Mouse (Mus musculus) midbrain, embryonic 15.5 days (tissue): ENCODE results near the gene Mtss1l. TPM values are rescaled to one million over a fixed set of nuclear protein-coding genes. Genes with fewer than 3 reads are reported as not detected.

Experiments
- ATAC-seq: fragments of 200-750 bp; cut with Nextera tagmentation; replicated peaks from 2 replicates; pipeline ENCODE4 v1.8.0; 2017; ENCODE audit warnings: moderate TSS enrichment
- H3K27ac ChIP-seq: fragments of 300-500 bp; sonication (generic); 2 replicates; pipeline ENCODE4 v1.5.1; 2015; ENCODE audit warnings: mild to moderate bottlenecking, inconsistent platforms
- H3K27me3 ChIP-seq: fragments of 300-500 bp; sonication (generic); replicated peaks from 2 replicates; pipeline ENCODE4 v1.6.1; 2015; ENCODE audit warnings: inconsistent platforms
- H3K36me3 ChIP-seq: fragments of 300-500 bp; sonication (generic); replicated peaks from 2 replicates; pipeline ENCODE4 v1.6.1; 2015; ENCODE audit warnings: inconsistent platforms
- H3K4me1 ChIP-seq: fragments of 300-500 bp; sonication (generic); 2 replicates; pipeline ENCODE4 v1.6.1; 2015; ENCODE audit warnings: inconsistent platforms
- H3K4me2 ChIP-seq: fragments of 300-500 bp; sonication (generic); 2 replicates; pipeline ENCODE4 v1.6.1; 2015; ENCODE audit warnings: inconsistent platforms, mild to moderate bottlenecking, moderate library complexity
- H3K4me3 ChIP-seq: fragments of 300-500 bp; sonication (generic); 2 replicates; pipeline ENCODE4 v1.5.1; 2015; ENCODE audit warnings: mild to moderate bottlenecking, inconsistent platforms
- H3K9ac ChIP-seq: fragments of 300-500 bp; sonication (generic); 2 replicates; pipeline ENCODE4 v1.6.1; 2015; ENCODE audit warnings: mild to moderate bottlenecking, inconsistent platforms
- H3K9me3 ChIP-seq: fragments of 300-500 bp; sonication (generic); 2 replicates; pipeline ENCODE4 v1.6.1; 2016; ENCODE audit warnings: inconsistent platforms
- WGBS: fragments of 180-500 bp; shearing (Covaris S2); methylation state at CpG from one replicate; pipeline ENCODE4 v1.1.7; 2015; ENCODE audit warnings: mixed read lengths; 5-methylcytosine and 5-hydroxymethylcytosine counted together
- polyA plus RNA-seq: library from polyadenylated mRNA; unstranded; fragments of >200 nt; fragmentation: Nextera tagmentation; extraction: Ambion mirVana; gene quantifications from 2 replicates; pipeline ENCODE4 v1.2.1, GENCODE M21; 2015

Mtss1l gene
- polyA plus RNA-seq, 1 experiment from 2014 or later: 45.7 TPM

DNA sequence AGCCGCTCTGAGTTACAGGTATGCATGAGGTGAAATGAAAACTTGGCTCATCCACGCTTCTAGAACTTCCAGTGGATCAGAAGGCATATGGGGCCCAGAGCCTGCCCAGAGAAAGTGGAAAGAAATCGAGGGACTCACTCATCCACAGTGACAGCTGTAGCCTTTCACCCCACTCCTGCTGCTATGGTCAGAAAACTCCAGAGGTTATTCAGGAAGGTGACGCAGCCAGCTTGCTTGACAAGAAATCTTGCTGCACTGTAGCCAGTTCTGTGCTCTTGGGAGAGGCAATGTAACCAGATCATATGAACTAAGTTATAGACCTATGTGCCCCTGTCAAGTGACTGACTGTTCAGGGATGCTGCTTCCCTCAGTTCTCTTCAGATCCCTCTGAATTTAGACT is 25.2 kb upstream of the Mtss1l start:
- H3K4me2 ChIP-seq: no peak overlapping the region

GRCm38 (mm10) chr8:110697571-110697970 is 23.7 kb upstream of the Mtss1l start:
- H3K9me3 ChIP-seq: no peaks in the 10 kb centered on the region
- no peak overlapping the region for H3K27ac ChIP-seq
- ATAC-seq: no peak
- H3K4me3 ChIP-seq: no peak overlapping the region
- WGBS: 84% methylated on average over 5 of the region's 5 CpGs
- H3K4me1 ChIP-seq: peaks cover 15% of the 10 kb centered on the region
- H3K4me2 ChIP-seq: no peak overlapping the region
- H3K27me3 ChIP-seq: no peaks in the 10 kb centered on the region
- no peak overlapping the region for H3K9ac ChIP-seq
- H3K36me3 ChIP-seq: 0 out of 2 replicates have a peak, but pooled peaks cover 2% of the 10 kb centered on the region

More for the DNA sequence above, 25.2 kb upstream of the Mtss1l start:
- no peak overlapping the region for H3K27ac ChIP-seq
- no peak for ATAC-seq
- H3K4me1 ChIP-seq: peaks cover 12% of the 10 kb centered on the region
- no peak overlapping the region for H3K4me3 ChIP-seq
- no peaks in the 10 kb centered on the region for H3K27me3 ChIP-seq
- H3K9ac ChIP-seq: no peak overlapping the region
- H3K9me3 ChIP-seq: no peaks in the 10 kb centered on the region
- 92% methylated on average over 4 of the region's 4 CpGs for WGBS
- 0 out of 2 replicates have a peak, but pooled peaks cover 2% of the 10 kb centered on the region for H3K36me3 ChIP-seq

DNA sequence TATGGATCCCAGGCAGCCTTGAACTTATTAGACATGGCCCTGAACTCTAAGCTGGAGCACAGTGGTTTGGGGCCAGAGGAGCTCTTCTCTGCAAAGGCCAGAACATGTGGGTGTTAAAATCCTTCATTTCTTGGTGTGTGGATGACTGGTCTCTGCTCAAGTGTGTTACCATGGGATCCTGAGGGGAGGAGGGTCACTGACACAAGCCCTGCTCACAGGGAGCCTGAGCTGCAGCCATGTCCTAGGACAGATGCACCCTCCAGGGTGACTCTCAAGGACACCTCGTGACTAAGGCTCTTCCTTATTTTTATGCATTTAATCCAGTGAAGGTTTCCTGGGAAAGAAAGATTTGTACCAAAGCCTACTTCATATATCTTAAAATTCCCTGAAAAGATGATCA is 23.2 kb upstream of the Mtss1l start:
- Histone ChIP-seq H3K27me3 (no peaks in the 10 kb centered on the region), H3K4me3 (no peak overlapping the region), H3K36me3 (0 out of 2 replicates have a peak, but pooled peaks cover 2% of the 10 kb centered on the region), H3K27ac (no peak overlapping the region), H3K9me3 (no peaks in the 10 kb centered on the region), H3K4me2 (no peak overlapping the region), H3K4me1 (peaks cover 15% of the 10 kb centered on the region), H3K9ac (no peak overlapping the region)
- no peak for ATAC-seq
- 74% methylated on average over 1 of the region's 1 CpGs for WGBS

DNA sequence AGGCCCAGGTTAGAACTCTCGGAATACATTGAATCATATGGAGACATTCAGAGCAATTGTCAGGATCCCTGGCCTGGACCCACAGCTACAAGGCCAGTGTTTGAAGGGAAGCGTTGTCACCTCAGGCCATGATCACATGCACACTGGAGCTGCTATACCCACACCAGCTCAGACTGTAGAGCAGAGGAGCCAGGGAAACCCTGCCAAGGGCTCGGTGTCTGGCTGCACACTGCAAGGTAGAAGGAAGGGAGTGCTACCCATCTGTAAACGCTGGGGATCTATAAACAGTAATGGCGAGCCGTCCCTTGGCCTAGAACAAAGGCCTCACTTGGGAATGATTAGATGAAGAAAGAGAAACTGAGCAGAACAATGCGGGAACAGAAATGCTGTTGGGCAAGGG is 21.8 kb upstream of the Mtss1l start:
- H3K9me3 ChIP-seq: no peaks in the 10 kb centered on the region
- H3K9ac ChIP-seq: no peak overlapping the region
- no peak overlapping the region for H3K4me2 ChIP-seq
- peaks cover 15% of the 10 kb centered on the region for H3K4me1 ChIP-seq
- no peak overlapping the region for H3K4me3 ChIP-seq
- H3K27ac ChIP-seq: no peak overlapping the region
- no peak for ATAC-seq
- WGBS: 89% methylated on average over 7 of the region's 7 CpGs
- H3K36me3 ChIP-seq: 0 out of 2 replicates have a peak, but pooled peaks cover 2% of the 10 kb centered on the region
- no peaks in the 10 kb centered on the region for H3K27me3 ChIP-seq

GRCm38 (mm10) chr8:110700561-110700960 is 20.7 kb upstream of the Mtss1l start:
- no peak overlapping the region for H3K4me2 ChIP-seq
- no peaks in the 10 kb centered on the region for H3K27me3 ChIP-seq
- peaks cover 6% of the 10 kb centered on the region for H3K4me1 ChIP-seq
- H3K36me3 ChIP-seq: 0 out of 2 replicates have a peak, but pooled peaks cover 2% of the 10 kb centered on the region
- no peak overlapping the region for H3K4me3 ChIP-seq
- H3K27ac ChIP-seq: no peak overlapping the region
- H3K9ac ChIP-seq: no peak overlapping the region
- no peak for ATAC-seq
- WGBS: 96% methylated on average over 2 of the region's 2 CpGs
- no peaks in the 10 kb centered on the region for H3K9me3 ChIP-seq

- WGBS: 45% methylated on average over 9 of the region's 9 CpGs
- H3K9me3 ChIP-seq: no peaks in the 10 kb centered on the region
- no peaks in the 10 kb centered on the region for H3K27me3 ChIP-seq
- no peak overlapping the region for H3K27ac ChIP-seq
- no peak overlapping the region for H3K4me3 ChIP-seq
- ATAC-seq: no peak
- peaks cover 3% of the 10 kb centered on the region; the same call in 1 of the 2 replicates for H3K4me1 ChIP-seq
- H3K9ac ChIP-seq: no peak overlapping the region
- H3K36me3 ChIP-seq: 0 out of 2 replicates have a peak, but pooled peaks cover 1% of the 10 kb centered on the region
- H3K4me2 ChIP-seq: no peak overlapping the region
These were observed 18.4 kb upstream of the Mtss1l start for GRCm38 (mm10) chr8:110702636-110703459.

DNA sequence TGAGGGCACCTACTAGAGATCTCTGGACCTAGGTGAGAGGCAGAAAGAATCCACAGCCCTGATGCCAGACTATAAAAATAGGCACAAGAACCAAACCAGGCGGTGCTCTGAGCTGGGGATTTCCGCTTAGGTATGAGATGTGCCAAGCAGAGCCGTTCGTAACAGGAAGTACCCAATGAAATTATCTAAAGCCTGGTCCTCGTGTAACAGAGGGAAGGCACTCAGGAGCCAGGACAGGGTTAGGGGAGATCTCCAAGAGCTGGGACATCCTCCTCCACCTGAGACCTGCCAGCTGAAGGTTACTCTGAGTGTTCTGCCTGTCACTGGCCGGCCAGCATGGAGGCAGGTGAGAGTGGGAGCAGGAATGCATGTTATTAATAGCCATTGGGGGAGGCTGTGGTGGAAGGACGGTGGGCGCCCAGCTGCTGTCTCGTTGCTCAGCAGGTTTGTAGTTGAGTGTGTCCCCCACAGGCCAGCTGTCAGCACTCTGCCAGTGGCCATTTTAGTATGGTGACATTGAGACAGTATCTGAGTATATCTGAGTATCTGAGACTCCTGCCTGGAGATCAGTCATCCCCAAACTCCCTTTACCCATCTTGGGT is 17.7 kb upstream of the Mtss1l start:
- ATAC-seq: no peak
- H3K27ac ChIP-seq: no peak overlapping the region

DNA sequence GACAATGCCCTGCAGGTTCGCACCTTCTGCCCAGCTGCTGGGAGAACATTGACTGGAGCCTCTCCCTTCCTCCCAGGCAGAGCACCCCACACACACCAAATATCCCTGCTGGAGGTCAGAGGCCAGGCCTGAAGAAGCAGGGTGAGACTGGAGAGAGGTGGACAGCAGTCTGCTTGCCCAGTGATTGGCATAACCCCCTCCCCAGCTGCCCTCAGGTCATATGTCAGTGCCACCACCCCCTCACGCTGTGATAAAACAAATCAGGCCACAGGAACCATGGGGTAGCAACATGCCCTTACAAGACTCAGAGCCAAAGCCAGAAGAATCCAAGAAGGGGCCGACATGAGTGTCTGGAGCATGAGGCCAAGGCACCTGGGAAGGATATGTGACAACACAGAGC is 17.2 kb upstream of the Mtss1l start:
- Histone ChIP-seq H3K27me3 (no peaks in the 10 kb centered on the region), H3K36me3 (no peaks in the 10 kb centered on the region), H3K4me1 (peaks cover 3% of the 10 kb centered on the region; the same call in 1 of the 2 replicates), H3K4me3 (no peak overlapping the region), H3K9ac (no peak overlapping the region), H3K9me3 (no peaks in the 10 kb centered on the region), H3K4me2 (no peak overlapping the region), H3K27ac (no peak overlapping the region)
- ATAC-seq: no peak
- 91% methylated on average over 3 of the region's 3 CpGs for WGBS

More for the DNA sequence above, 17.7 kb upstream of the Mtss1l start:
- Histone ChIP-seq H3K9ac (no peak overlapping the region), H3K27me3 (no peaks in the 10 kb centered on the region), H3K4me3 (no peak overlapping the region), H3K9me3 (no peaks in the 10 kb centered on the region), H3K4me2 (no peak overlapping the region), H3K36me3 (no peaks in the 10 kb centered on the region), H3K4me1 (peaks cover 3% of the 10 kb centered on the region; the same call in 1 of the 2 replicates)
- 88% methylated on average over 9 of the region's 9 CpGs for WGBS

DNA sequence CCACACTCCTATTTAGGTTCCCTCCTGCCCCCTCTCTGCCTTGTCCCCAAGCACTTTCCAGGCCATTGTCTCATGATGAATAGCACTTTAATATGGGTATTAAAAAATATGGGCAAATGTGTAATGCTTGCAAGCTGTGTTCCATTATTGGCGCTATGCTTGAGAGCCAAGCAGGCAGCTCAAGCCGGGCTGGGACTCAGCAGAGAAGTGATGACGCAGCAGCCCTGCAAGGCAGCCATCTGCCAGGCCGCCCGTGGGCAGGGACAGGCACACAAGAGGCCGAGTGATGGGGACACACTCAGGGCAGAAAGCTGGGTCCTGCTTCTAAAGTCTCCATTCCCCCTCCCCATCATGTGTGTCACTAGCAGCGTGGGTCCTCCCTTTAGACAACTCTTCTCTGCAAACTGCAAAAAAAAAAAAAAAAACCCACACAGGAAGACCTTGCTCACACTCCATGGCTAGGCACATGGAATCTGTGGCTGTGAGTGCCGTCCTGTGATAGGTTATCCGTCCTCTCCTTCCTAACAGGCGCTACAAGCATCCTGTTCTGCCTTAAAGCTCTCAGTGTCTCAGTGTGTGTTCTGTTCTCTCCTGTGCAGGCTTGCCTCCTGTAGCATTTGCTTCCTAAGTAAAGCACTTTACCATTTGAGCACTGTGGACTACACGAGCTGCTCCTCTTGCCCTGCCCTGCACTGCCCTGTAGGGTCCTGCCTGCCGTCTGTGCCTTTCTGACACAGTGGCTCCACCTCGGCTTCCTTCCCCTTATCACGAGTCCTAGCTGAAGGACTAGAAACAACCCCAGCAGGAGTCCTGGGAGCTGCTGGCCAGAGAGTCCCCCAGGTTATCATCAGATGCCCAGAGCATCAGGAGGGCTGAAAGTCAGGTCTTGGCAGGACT is 15.6 kb upstream of the Mtss1l start:
- Histone ChIP-seq H3K4me3 (no peak overlapping the region), H3K9me3 (no peaks in the 10 kb centered on the region), H3K27me3 (no peaks in the 10 kb centered on the region), H3K9ac (no peak overlapping the region), H3K4me1 (peaks cover 3% of the 10 kb centered on the region; the same call in 1 of the 2 replicates), H3K27ac (no peak overlapping the region), H3K4me2 (no peak overlapping the region), H3K36me3 (0 out of 2 replicates have a peak, but pooled peaks cover 5% of the 10 kb centered on the region)
- WGBS: 74% methylated on average over 14 of the region's 14 CpGs
- no peak for ATAC-seq

DNA sequence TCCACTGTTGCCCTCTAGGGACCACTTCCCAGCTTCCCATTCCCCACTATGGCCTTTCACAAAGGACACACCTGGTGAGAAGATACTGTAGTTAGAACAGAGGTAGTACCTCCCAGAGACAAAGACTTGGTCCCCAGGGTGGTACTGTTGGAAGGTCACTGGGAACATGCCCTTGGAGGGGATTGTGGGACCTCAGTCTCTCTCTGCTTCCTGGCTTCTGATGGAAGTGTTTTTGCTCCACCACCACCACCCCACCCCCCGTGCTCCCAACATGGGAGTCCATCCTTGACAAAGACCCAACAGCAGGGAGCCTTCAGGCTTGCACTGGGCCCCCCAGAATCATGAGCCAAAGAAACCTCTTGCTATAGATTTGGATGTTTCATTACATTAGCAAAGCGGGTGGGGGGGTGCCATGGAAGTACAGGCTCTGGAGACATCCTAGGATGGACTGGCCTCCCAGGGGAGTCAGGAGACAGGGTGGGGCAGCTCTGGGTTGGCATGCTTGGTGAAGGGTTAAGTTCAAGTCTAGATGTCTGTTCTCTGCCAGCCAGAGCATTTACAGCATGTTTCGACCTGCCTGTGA is 14.9 kb upstream of the Mtss1l start:
- H3K4me1 ChIP-seq: peaks cover 3% of the 10 kb centered on the region; the same call in 1 of the 2 replicates
- H3K9ac ChIP-seq: no peak overlapping the region
- 88% methylated on average over 3 of the region's 3 CpGs for WGBS
- no peaks in the 10 kb centered on the region for H3K9me3 ChIP-seq
- H3K27me3 ChIP-seq: no peaks in the 10 kb centered on the region
- H3K36me3 ChIP-seq: peaks cover 5% of the 10 kb centered on the region; the same call in 1 of the 2 replicates
- no peak for ATAC-seq
- H3K27ac ChIP-seq: no peak overlapping the region
- no peak overlapping the region for H3K4me3 ChIP-seq
- no peak overlapping the region for H3K4me2 ChIP-seq

- Histone ChIP-seq H3K4me1 (no peaks in the 10 kb centered on the region), H3K36me3 (peaks cover 5% of the 10 kb centered on the region; the same call in 1 of the 2 replicates), H3K27ac (no peak overlapping the region), H3K4me3 (no peak overlapping the region), H3K9me3 (no peaks in the 10 kb centered on the region), H3K4me2 (no peak overlapping the region), H3K9ac (no peak overlapping the region), H3K27me3 (no peaks in the 10 kb centered on the region)
- no peak for ATAC-seq
- 84% methylated on average over 11 of the region's 11 CpGs for WGBS
These were observed 12.8 kb upstream of the Mtss1l start for GRCm38 (mm10) chr8:110708429-110708828.
